Mouse (Mus musculus): ENCODE data around the gene Hbb-bh1.
"Not testable (repeated sequence)": the region's sequence is repeated elsewhere in the genome, so short reads cannot be mapped to it uniquely, and the experiment has no call there.

Gene Hbb-bh1

GRCm38 (mm10) chr7:103843034-103843433 lies at the start of gene Hbb-bh1:
Gene Hbb-bh1 (minus strand): TSS chr7:103843164.
- DNase-seq (ENCODE audit: low read depth) = no peak

- DNase-seq (ENCODE audit: low read depth) = no peak
Measured at GRCm38 (mm10) chr7:103886152-103886551, 43.2 kb upstream of the Hbb-bh1 start, which contains the start of gene Olfr66. Gene Olfr66 (minus strand): TSS chr7:103886252.

DNA sequence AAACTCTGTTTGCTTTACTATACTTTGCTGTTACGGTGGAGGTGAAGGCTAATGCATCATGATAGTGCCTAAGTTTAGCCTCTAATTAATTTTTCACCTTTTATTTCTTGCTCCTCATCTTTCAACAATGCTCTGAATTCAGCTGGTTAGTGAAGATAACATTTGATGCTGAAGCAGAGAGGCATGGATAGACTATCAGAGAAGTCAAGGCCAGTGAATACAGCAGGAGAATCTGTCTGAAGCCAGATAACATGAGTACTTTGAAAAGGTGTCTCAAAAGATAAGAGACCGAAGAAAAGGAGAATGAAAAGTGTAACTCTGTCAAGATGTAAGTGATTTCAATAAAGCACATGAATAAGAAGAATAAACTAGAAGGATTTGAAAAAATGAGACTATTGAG lies 34.1 kb upstream of the Hbb-bh1 start:
- DNase-seq (ENCODE audit: low read depth) = no peak

- no peak for DNase-seq (ENCODE audit: low read depth)
Measured at GRCm38 (mm10) chr7:103874451-103874850, 31.5 kb upstream of the Hbb-bh1 start.

DNA sequence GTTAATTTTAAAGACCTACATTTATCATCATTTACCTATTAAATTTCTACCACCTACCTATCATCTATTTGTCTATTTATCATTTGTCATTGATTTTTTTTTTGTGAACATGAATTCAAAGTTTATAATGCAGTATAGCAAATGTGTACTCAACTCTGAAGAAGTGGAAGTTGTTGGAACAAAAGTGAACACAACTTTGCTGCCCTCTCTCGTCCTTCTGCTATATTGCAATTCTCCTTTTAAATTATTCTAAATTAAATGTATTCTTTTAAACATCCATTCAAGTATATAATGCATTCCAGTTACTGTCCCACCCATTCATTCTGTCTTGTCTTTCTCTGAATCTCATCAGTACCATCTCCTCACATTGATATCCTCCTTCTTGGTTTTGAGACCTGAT lies 30.1 kb upstream of the Hbb-bh1 start:
- DNase-seq (ENCODE audit: low read depth) = peak; percentile 53

DNA sequence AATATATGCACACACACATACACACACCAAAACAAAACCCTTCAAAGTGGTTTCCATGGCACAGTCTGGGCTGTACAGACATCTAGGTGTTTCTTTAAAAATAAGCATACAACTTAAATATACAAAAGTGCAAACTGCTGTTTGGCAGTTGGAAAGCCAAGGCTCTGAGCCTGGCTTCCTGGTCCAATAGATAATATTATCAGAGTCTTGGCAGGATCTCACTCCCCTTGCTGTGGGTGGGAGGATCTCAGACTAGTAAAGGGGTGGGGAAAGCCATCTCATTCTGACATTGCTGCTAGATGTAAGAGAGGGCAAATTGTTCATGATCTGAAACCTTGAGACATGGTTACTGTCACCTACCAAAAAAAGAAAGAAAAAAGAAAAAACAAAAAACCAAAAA lies 27.7 kb upstream of the Hbb-bh1 start:
- no peak for DNase-seq (ENCODE audit: low read depth)

DNA sequence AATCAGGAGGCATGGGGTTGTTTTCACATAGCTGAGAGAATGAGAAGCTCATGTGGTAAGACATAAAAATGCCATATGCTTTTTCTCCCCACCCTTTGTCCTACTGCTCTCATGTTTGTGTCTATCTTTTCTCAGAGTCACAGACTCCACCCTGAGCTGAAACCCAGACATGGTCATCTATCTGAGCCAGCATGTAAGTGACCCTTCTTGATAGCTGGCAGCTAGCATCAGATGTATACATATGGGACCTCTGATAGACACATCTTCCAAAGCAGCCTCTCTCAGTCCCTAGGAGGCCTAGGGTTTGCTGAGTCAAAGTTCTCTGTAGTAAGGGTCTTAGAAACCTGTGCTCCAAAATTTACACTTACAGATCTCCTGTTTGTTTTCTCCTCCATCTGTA lies 22.8 kb upstream of the Hbb-bh1 start:
- DNase-seq (ENCODE audit: low read depth) = no peak

GRCm38 (mm10) chr7:103861531-103861930 lies 18.6 kb upstream of the Hbb-bh1 start:
- DNase-seq (ENCODE audit: low read depth) = no peak

GRCm38 (mm10) chr7:103860855-103861254 lies 17.9 kb upstream of the Hbb-bh1 start:
- DNase-seq (ENCODE audit: low read depth) = peak; percentile 89

- no peak for DNase-seq (ENCODE audit: low read depth)
Measured at GRCm38 (mm10) chr7:103859076-103859475, 16.1 kb upstream of the Hbb-bh1 start.

DNA sequence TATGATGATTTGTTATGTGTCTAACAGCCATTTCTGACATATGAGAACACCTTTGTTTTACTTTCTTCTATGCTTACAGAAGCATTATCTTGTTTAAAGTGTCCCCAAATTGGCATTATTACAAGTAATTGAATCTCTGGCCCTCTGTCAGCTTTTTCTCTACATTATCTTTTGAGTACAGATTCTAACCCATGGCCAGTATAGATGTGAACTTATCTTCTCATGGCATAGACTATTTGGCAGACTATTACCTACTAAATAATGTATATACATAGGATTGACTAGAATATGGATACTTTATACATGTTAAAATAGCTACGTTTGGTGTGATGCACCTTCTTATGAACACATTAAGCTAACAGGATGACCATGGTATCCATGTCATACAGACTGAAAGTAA lies 11.7 kb upstream of the Hbb-bh1 start:
- no peak for DNase-seq (ENCODE audit: low read depth)

- no peak for DNase-seq (ENCODE audit: low read depth)
Measured at GRCm38 (mm10) chr7:103853090-103853489, 10.1 kb upstream of the Hbb-bh1 start, which contains the start of gene Hbb-y. Gene Hbb-y (minus strand): TSS chr7:103853216.

GRCm38 (mm10) chr7:103844525-103845325 lies 1.8 kb upstream of the Hbb-bh1 start:
- DNase-seq (ENCODE audit: low read depth) = no peak

GRCm38 (mm10) chr7:103840268-103840667 lies 2.7 kb downstream of the Hbb-bh1 start, which contains the start of gene Hbb-bh2:
Gene Hbb-bh2 (minus strand): TSS chr7:103840520.
- DNase-seq (ENCODE audit: low read depth) = no peak

DNA sequence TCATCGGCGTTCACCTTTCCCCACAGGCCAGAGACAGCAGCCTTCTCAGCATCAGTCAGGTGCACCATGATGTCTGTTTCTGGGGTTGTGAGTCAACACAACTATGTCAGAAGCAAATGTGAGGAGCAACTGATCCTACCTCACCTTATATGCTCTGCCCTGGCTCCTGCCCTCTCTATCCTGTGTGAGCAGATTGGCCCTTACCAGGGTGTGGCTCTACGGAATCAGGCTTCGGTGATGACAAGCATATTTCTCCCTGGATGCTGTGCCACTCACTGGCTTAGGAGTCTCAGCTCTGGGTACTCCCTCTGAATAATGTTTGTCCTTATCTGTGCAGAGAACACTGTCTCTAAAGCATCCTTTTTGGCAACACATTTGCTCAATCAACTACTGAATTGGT lies 15.2 kb downstream of the Hbb-bh1 start, which contains the start of gene Hbb-bs:
Gene Hbb-bs (minus strand): TSS at position 289 of the 400 bp plus-strand sequence.
- DNase-seq (ENCODE audit: low read depth) = no peak

DNA sequence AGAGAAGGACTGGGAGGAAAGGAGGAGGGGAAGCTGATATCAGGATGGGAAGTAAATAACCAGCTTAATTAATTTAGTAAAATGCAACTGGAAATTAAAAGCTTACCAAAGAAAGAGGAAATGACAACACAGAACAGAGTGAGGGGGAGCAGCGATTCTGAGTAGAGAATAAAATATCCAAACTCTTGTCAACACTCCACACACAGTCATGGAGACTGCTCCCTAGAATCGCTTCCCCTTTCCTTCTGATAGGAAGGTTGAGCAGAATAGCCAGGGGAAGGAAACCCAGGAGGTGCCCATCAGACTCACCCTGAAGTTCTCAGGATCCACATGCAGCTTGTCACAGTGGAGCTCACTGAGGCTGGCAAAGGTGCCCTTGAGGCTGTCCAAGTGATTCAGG lies 15.8 kb downstream of the Hbb-bh1 start:
- DNase-seq (ENCODE audit: low read depth) = not testable (repeated sequence)

DNA sequence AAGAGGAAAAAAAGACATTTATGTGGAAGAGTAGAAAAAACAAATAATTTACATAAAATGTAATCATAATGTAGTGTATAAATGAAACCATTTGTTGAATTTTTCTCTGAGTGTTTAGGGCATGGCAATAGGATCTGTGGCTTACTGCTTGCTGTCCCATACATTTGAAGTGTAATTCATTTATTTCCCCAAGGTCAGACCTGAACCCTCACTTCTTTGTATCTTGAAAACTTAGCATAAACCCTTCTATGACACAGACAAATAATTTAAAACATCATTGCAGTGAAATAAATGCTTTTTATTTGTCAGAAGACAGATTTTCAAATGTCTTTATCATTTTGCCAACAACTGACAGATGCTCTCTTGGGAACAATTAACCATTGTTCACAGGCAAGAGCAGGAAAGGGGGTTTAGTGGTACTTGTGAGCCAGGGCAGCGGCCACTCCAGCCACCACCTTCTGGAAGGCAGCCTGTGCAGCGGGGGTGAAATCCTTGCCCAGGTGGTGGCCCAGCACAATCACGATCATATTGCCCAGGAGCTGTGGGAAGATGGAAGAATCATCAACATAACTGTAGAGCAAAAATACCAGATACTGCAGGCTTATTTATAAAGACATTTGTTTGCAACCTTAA lies 16.6 kb downstream of the Hbb-bh1 start:
- no peak for DNase-seq (ENCODE audit: low read depth)

GRCm38 (mm10) chr7:103825536-103826254 lies 17.3 kb downstream of the Hbb-bh1 start:
- DNase-seq (ENCODE audit: low read depth) = no peak

DNA sequence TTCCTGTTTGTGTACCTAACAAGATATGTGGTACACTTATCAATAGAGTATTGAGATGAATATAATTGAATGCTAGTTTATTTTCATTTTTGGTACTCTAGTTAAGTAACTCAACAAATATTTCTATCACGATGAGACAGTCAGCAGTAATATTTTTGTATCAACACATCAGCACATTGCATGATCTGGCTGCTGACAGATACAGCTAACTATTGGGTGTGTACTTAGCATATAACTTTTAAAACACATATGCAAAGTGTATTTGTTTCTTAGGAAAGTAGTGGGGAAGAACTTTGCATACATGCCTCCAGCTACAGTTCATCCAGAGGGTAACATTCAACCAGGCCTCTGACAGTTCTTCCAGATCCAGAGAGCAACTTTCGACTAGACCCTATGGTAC lies 18.4 kb downstream of the Hbb-bh1 start:
- no peak for DNase-seq (ENCODE audit: low read depth)

DNA sequence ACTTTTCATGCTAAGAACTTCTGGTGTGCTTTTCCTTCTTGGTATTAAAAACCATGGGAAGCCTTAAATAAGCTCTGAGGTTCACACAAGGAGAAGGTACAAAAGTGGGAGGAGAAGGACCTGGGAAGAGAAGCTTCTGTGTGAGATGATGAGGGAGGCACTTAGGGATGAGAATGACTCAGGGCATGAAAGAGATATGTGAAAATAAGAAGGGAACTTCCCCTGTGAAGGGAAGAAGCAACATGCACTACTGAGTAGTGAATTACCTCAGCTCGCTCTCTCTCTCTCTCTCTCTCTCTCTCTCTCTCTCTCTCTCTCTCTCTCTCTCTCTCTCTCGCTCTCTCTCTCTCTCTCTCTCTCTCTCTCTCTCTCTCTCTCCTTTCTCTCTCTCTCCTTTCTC lies 27.9 kb downstream of the Hbb-bh1 start:
- DNase-seq (ENCODE audit: low read depth) = not testable (repeated sequence)

DNA sequence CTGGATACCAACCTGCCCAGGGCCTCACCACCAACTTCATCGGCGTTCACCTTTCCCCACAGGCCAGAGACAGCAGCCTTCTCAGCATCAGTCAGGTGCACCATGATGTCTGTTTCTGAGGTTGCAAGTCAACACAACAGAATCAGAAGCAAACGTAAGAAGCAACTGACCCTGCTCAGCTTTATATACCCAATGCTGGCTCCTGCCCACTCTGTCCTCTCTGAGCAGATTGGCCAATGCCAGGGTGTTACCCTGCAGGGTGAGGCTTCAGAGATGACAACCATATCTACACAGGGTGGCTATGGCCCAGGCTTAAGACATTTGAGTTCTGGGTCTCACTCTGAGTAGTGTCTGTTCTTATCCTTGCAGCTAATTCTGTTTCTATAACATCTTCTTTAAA lies 29.2 kb downstream of the Hbb-bh1 start, which contains the start of gene Hbb-bt:
Gene Hbb-bt (minus strand): TSS at position 231 of the 400 bp plus-strand sequence.
- no peak for DNase-seq (ENCODE audit: low read depth)

- not testable (repeated sequence) for DNase-seq (ENCODE audit: low read depth)
Measured at GRCm38 (mm10) chr7:103813152-103813551, 29.8 kb downstream of the Hbb-bh1 start.
